In the genomic region with DNA sequence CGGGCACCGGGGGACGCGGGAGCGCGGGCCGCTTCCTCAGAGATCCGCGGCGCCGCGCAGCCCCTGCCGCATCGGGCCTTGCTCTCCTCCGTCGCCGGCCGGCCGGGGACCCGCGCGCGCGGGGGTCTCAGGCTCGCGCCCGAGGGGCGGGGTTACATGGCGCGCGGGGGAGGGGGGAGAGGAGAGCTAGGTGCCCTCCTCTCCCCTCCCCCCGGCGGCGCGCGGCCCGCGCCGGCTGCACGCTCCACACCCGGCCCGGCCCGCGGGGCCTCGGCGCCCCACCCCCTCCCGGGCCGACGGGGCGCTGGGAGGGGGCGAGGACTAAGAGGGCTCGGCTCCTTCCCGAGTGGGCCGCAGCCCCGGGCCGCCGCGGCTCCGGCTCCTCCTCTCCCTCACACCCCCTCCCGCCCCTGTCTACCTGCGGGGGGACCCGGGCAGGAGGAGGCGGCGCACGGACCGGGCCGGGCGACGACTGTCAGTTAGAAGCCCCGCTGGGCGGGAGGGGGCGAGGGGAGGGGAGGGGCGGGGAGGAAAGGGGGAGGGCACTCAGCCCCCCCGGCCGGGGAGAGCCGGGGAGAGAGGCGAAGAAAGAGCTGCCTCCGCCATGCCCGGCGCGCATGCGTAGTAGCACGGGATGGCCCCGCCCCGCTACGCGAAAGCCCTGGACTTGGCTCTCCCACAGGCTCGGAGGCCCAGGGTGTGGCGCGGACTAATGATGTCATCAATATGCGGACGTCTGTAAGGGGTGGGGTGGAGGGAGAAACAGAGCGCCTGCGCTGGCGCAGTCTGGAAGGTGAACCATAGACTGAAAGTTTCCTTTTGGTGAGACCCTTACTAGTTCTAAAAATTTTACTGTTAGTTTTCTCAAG, we compare ENCODE assay signal across 8 mouse cellular contexts. TPM values are rescaled to one million over a fixed set of nuclear protein-coding genes. Genes with fewer than 3 reads are reported as not detected.
DNase-seq lines count a peak whose midpoint lies in the region; ATAC-seq and TF ChIP-seq lines count a peak whose summit lies in the region.

TSS of gene 9930021J03Rik (minus strand) at position 73 of the 869 bp plus-strand sequence.

- WGBS in kidney, embryonic 14.5 days: 0% methylated on average over 46 of the region's 95 CpGs
- under 1% methylated on average over 62 of the region's 95 CpGs for WGBS in limb, embryonic 15.5 days

- peak; percentile 99 for DNase-seq in A20 (ENCODE audit: low read depth, low spot score)
- DNase-seq in heart, adult 9 months (ENCODE audit: low spot score in 2 of 2): peak; percentile 97
- peak; percentile 89 to 97 for DNase-seq in monocyte, adult 2 months (ENCODE audit: low read depth in 1 of 2, low spot score in 2 of 2)
- DNase-seq in spleen, postnatal 36 days (ENCODE audit: low spot score in 2 of 2): peak; percentile 98

- peaks cover 21% of the 10 kb centered on the region for H3K36me3 ChIP-seq in kidney, embryonic 14.5 days (ENCODE audit: control insufficient read depth, insufficient read depth, low read length)
- H3K36me3 ChIP-seq in limb, embryonic 15.5 days: peaks cover 21% of the 10 kb centered on the region

- H3K9ac ChIP-seq in kidney, embryonic 14.5 days (ENCODE audit: low read depth, low read length): peak within 1 kb of the TSS; percentile 88
- peak within 1 kb of the TSS; percentile 87 for H3K9ac ChIP-seq in limb, embryonic 15.5 days

- TF ChIP-seq CTCF in bone marrow macrophage, adult 2 months (IDR thresholded peaks at IDR 0.05; ENCODE audit: low read depth, low read length): no peak
- no peak for TF ChIP-seq CTCF in embryonic fibroblast, embryonic 13.5 days (IDR thresholded peaks at IDR 0.05; ENCODE audit: borderline replicate concordance, insufficient read depth, low read length)

- peaks cover 6% of the 10 kb centered on the region for H3K4me1 ChIP-seq in bone marrow macrophage, adult 2 months (ENCODE audit: control insufficient read depth, insufficient read depth, low read length)
- H3K4me1 ChIP-seq in embryonic fibroblast, embryonic 13.5 days (ENCODE audit: control insufficient read depth, insufficient read depth, low read length): no peaks in the 10 kb centered on the region; the same call in 1 of the 2 replicates
- peaks cover 8% of the 10 kb centered on the region for H3K4me1 ChIP-seq in kidney, embryonic 14.5 days (ENCODE audit: control insufficient read depth, insufficient read depth, low read length)
- peaks cover 7% of the 10 kb centered on the region for H3K4me1 ChIP-seq in limb, embryonic 15.5 days

- H3K9me3 ChIP-seq in kidney, embryonic 14.5 days (ENCODE audit: control insufficient read depth, low read length): no peaks in the 10 kb centered on the region
- no peaks in the 10 kb centered on the region for H3K9me3 ChIP-seq in limb, embryonic 15.5 days

- peak within 1 kb of the TSS; percentile 27 for H3K27ac ChIP-seq in bone marrow macrophage, adult 2 months (ENCODE audit: insufficient read depth, low read depth, low read length)
- peak within 1 kb of the TSS; percentile 1 for H3K27ac ChIP-seq in embryonic fibroblast, embryonic 13.5 days (ENCODE audit: insufficient read depth, low read length)
- peak within 1 kb of the TSS; percentile 80 for H3K27ac ChIP-seq in kidney, embryonic 14.5 days (ENCODE audit: low read depth, low read length)
- H3K27ac ChIP-seq in limb, embryonic 15.5 days: peak within 1 kb of the TSS; percentile 96

- H3K4me3 ChIP-seq in bone marrow macrophage, adult 2 months (ENCODE audit: insufficient read depth, low read length): peak within 1 kb of the TSS; percentile 79
- H3K4me3 ChIP-seq in embryonic fibroblast, embryonic 13.5 days (ENCODE audit: insufficient read depth, low read length): peak within 1 kb of the TSS; percentile 63
- H3K4me3 ChIP-seq in kidney, embryonic 14.5 days (ENCODE audit: low read length): peak within 1 kb of the TSS; percentile 94
- peak within 1 kb of the TSS; percentile 88 for H3K4me3 ChIP-seq in limb, embryonic 15.5 days

- H3K4me2 ChIP-seq in kidney, embryonic 14.5 days (replicated peaks; ENCODE audit: low read depth, low read length): peak within 1 kb of the TSS; percentile 65
- peak within 1 kb of the TSS; percentile 75 for H3K4me2 ChIP-seq in limb, embryonic 15.5 days

- peak; percentile 93 for ATAC-seq in kidney, embryonic 14.5 days (ENCODE audit: low FRiP score, low TSS enrichment)
- ATAC-seq in limb, embryonic 15.5 days (ENCODE audit: insufficient number of reproducible peaks, low FRiP score, low TSS enrichment, low read depth): peak; percentile 95

- TF ChIP-seq POLR2A in bone marrow macrophage, adult 2 months (IDR thresholded peaks at IDR 0.05; ENCODE audit: borderline replicate concordance, low read depth, low read length): peak; percentile 20; the same call in 1 of the 2 replicates
- peak; percentile 85 for TF ChIP-seq POLR2A in embryonic fibroblast, embryonic 13.5 days (IDR thresholded peaks at IDR 0.05; ENCODE audit: low read depth, low read length)

- no peaks in the 10 kb centered on the region for H3K27me3 ChIP-seq in kidney, embryonic 14.5 days (ENCODE audit: control insufficient read depth, insufficient read depth, low read length)
- no peaks in the 10 kb centered on the region for H3K27me3 ChIP-seq in limb, embryonic 15.5 days

RNA-seq across cellular contexts. Expression of gene 9930021J03Rik, which starts in this region (rescaled TPM):
- 14.3 and 16.7 TPM in 2 replicates for polyA plus RNA-seq in bone marrow macrophage, adult 2 months (2012; ENCODE audit: insufficient read depth, insufficient read length, missing spikeins)
- 23.7 and 31.2 TPM in 2 replicates for polyA plus RNA-seq in embryonic fibroblast, embryonic 13.5 days (2011; ENCODE audit: insufficient read length, low read depth, missing spikeins)
- polyA plus RNA-seq in kidney, embryonic 14.5 days (2014; fragmentation: Nextera tagmentation; extraction: Ambion mirVana): 10.5 and 11.5 TPM in 2 replicates
- polyA plus RNA-seq in limb, embryonic 15.5 days (2015; fragmentation: Nextera tagmentation; extraction: Ambion mirVana): 4.2 and 5.0 TPM in 2 replicates

Comparison
In these comparisons a context has a peak if more than half of its experiments do, and no peak if none do; other contexts are left out.
1. Peak in every context shown above with its lines: DNase-seq, ATAC-seq, H3K4me3 ChIP-seq and H3K27ac ChIP-seq.
2. H3K27ac ChIP-seq: peak in every context shown above with its lines; median percentile 96 in limb, embryonic 15.5 days; 80 in kidney, embryonic 14.5 days; 27 in bone marrow macrophage, adult 2 months; 1 in embryonic fibroblast, embryonic 13.5 days.